ENCODE assay signal across 26 mouse cellular contexts in genomic region chr19:53149381-53149780, GRCm38 (mm10). TPM values are rescaled to one million over a fixed set of nuclear protein-coding genes. Genes with fewer than 3 reads are reported as not detected.
DNase-seq lines count a peak whose midpoint lies in the region; ATAC-seq and TF ChIP-seq lines count a peak whose summit lies in the region.
"Had no signal": no experiment of that assay in that cellular context is flagged by ENCODE, and none has a peak within 500 bp of the region (broad histone marks: within the 10 kb centered on the region; RNA-seq: fewer than 3 reads in every experiment).

No protein-coding gene starts in this region.

- no peaks in the 10 kb centered on the region for H3K27me3 ChIP-seq in heart, embryonic 14.5 days (ENCODE audit: control insufficient read depth, insufficient read depth, low read length)
- no peaks in the 10 kb centered on the region for H3K27me3 ChIP-seq in kidney, adult 2 months (replicated peaks; ENCODE audit: control insufficient read depth, insufficient read depth, low read length)
- H3K27me3 ChIP-seq: embryonic facial prominence, embryonic 12.5 days; limb, embryonic 13.5 days; liver, embryonic 12.5 days; neural tube, embryonic 15.5 days; stomach, embryonic 15.5 days had no signal

- ATAC-seq in heart, embryonic 14.5 days (ENCODE audit: insufficient number of reproducible peaks, insufficient read depth, low FRiP score, low read depth), result no peak
- ATAC-seq: activated CD4-positive, CD25-positive, alpha-beta regulatory T cell, adult 4 months; forebrain, postnatal 0 days; hindbrain, embryonic 16.5 days; liver, embryonic 12.5 days had no signal

- H3K9me3 ChIP-seq in heart, embryonic 14.5 days (ENCODE audit: control insufficient read depth, low read length), result no peaks in the 10 kb centered on the region
- H3K9me3 ChIP-seq: embryonic facial prominence, embryonic 12.5 days; limb, embryonic 13.5 days; liver, embryonic 12.5 days; neural tube, embryonic 15.5 days; stomach, embryonic 15.5 days had no signal

- peak overlapping the region; percentile 1; the same call in 1 of the 2 replicates for H3K4me2 ChIP-seq in heart, embryonic 14.5 days (ENCODE audit: low read length)
- H3K4me2 ChIP-seq: embryonic facial prominence, embryonic 12.5 days; limb, embryonic 13.5 days; liver, embryonic 12.5 days; midbrain, embryonic 11.5 days; neural tube, embryonic 15.5 days; stomach, embryonic 15.5 days had no signal

- H3K4me1 ChIP-seq in heart, embryonic 14.5 days (ENCODE audit: control insufficient read depth in 2 of 2, insufficient read depth in 2 of 2, low read length in 2 of 2), result peaks cover 20 to 71% of the 10 kb centered on the region in 2 experiments
- peaks cover 6% of the 10 kb centered on the region; the same call in 1 of the 2 replicates for H3K4me1 ChIP-seq in kidney, adult 2 months (ENCODE audit: control insufficient read depth, insufficient read depth, low read length)

- DNase-seq in embryo, embryonic 9.5 days (ENCODE audit: extremely low spot score), result peak; percentile 6
- no peak for DNase-seq in embryo, embryonic 10.5 days (ENCODE audit: low spot score)
- no peak for DNase-seq in heart, adult 8-10 months (ENCODE audit: low spot score)
- DNase-seq in kidney, adult 2 months, result peak; percentile 34
- no peak for DNase-seq in kidney, adult 18-20 months
- peak; percentile 61 for DNase-seq in brain, adult 2 months (ENCODE audit: low read depth, low spot score)
- no peak for DNase-seq in cerebellum, postnatal 25 days
- DNase-seq: adrenal gland, adult 8-10 months; cerebellum, adult 8-10 months; forebrain, postnatal 0 days; gastrocnemius, postnatal 14 days; kidney, adult 11 months; kidney, postnatal 10 days; layer of hippocampus, postnatal 36 days; lung, adult 18-20 months; lung, postnatal 14 days; thymus, postnatal 25 days had no signal

- H3K36me3 ChIP-seq in heart, embryonic 14.5 days (ENCODE audit: control insufficient read depth, insufficient read depth, low read length), result no peaks in the 10 kb centered on the region
- no peaks in the 10 kb centered on the region for H3K36me3 ChIP-seq in kidney, adult 2 months (ENCODE audit: control insufficient read depth, insufficient read depth, low read length)
- H3K36me3 ChIP-seq: embryonic facial prominence, embryonic 12.5 days; limb, embryonic 13.5 days; liver, embryonic 12.5 days; neural tube, embryonic 15.5 days; stomach, embryonic 15.5 days had no signal

- TF ChIP-seq POLR2A in kidney, adult 2 months (IDR thresholded peaks at IDR 0.05; ENCODE audit: low read depth, low read length), result no peak

- 22% methylated on average over 3 of the region's 3 CpGs for WGBS in heart, embryonic 14.5 days
- WGBS in kidney, adult 2 months, result 35% methylated on average over 3 of the region's 3 CpGs

- no peak overlapping the region for H3K9ac ChIP-seq in heart, embryonic 14.5 days (ENCODE audit: low read length)
- H3K9ac ChIP-seq: embryonic facial prominence, embryonic 12.5 days; forebrain, postnatal 0 days; limb, embryonic 13.5 days; liver, embryonic 12.5 days; neural tube, embryonic 15.5 days; stomach, embryonic 15.5 days had no signal

- peak overlapping the region in 1 of 2 experiments; percentile 20; a peak in 1 of 4 replicates for H3K27ac ChIP-seq in heart, embryonic 14.5 days (replicated peaks in 1 of 2; ENCODE audit: control insufficient read depth in 1 of 2, insufficient read depth in 1 of 2, low read depth in 2 of 2, low read length in 2 of 2)
- H3K27ac ChIP-seq in kidney, adult 2 months (ENCODE audit: insufficient read depth, low read depth, low read length), result no peak overlapping the region
- H3K27ac ChIP-seq: embryonic facial prominence, embryonic 12.5 days; limb, embryonic 13.5 days; liver, embryonic 12.5 days; neural tube, embryonic 15.5 days; stomach, embryonic 15.5 days had no signal

- no peak for TF ChIP-seq CTCF in kidney, adult 2 months (conservative IDR thresholded peaks at IDR 0.05; ENCODE audit: insufficient read depth, insufficient read length, low read depth, low read length)

- H3K4me3 ChIP-seq in heart, embryonic 14.5 days (ENCODE audit: control insufficient read depth in 1 of 2, insufficient read depth in 1 of 2, low read depth in 1 of 2, low read length in 2 of 2), result no peak overlapping the region
- H3K4me3 ChIP-seq in kidney, adult 2 months (ENCODE audit: insufficient read depth, low read depth, low read length), result no peak overlapping the region
- H3K4me3 ChIP-seq: embryonic facial prominence, embryonic 12.5 days; limb, embryonic 13.5 days; liver, embryonic 12.5 days; neural tube, embryonic 15.5 days; stomach, embryonic 15.5 days had no signal

RNA-seq across cellular contexts. Expression of gene Add3, which starts 9.1 kb away (rescaled TPM):
- polyA plus RNA-seq in heart, embryonic 14.5 days (2014; fragmentation: Nextera tagmentation; extraction: Ambion mirVana), result 129 and 134 TPM in 2 replicates
- total RNA-seq in heart, adult 8-10 months (2022), result 10 to 100 TPM; 35.7 to 51.4 (median 39.9) TPM
- 52.9 and 61.6 TPM in 2 replicates for polyA plus RNA-seq in kidney, adult 2 months (2012; rRNA removed)

Comparison
In these comparisons a context has a peak if more than half of its experiments do, and no peak if none do; other contexts are left out.
1. DNase-seq: peak in embryo, embryonic 9.5 days (single experiment), kidney, adult 2 months (single experiment) and brain, adult 2 months (single experiment); none in embryo, embryonic 10.5 days (single experiment), heart, adult 8-10 months (single experiment), kidney, adult 18-20 months (single experiment) and cerebellum, postnatal 25 days (0 of 2).